Mouse (Mus musculus) MEL (cell line): ENCODE measurements around the gene Upk2. TPM values are rescaled to one million over a fixed set of nuclear protein-coding genes. Genes with fewer than 3 reads are reported as not detected.

Source experiments
- DNase-seq: peaks from one replicate; pipeline ENCODE4 v3.0.0; 2011; ENCODE audit warnings: low read depth, low spot score
- H3K27ac ChIP-seq: 2 replicates; pipeline ENCODE4 v1.5.1; 2012; ENCODE audit warnings: low read depth, mild to moderate bottlenecking, control low read depth, low read length, moderate library complexity; ENCODE audit not compliant: control insufficient read depth
- H3K27me3 ChIP-seq, 2 experiments: fragments of 150-350 bp in 1 of 2; sonication (generic) in 1 of 2; 2 replicates each; pipeline ENCODE4 v1.6.1; 2012; ENCODE audit warnings: low read length in 2 of 2, mild to moderate bottlenecking in 2 of 2, improper control_type of control experiment in 1 of 2, moderate library complexity in 1 of 2; ENCODE audit not compliant: insufficient read depth in 2 of 2, control insufficient read depth in 1 of 2
- H3K36me3 ChIP-seq, 2 experiments: 2 replicates each; pipeline ENCODE4 v1.6.1; 2012 to 2014; ENCODE audit warnings: low read length in 2 of 2, improper control_type of control experiment in 1 of 2, inconsistent platforms in 1 of 2, mild to moderate bottlenecking in 1 of 2; ENCODE audit not compliant: insufficient read depth in 2 of 2, control insufficient read depth in 1 of 2
- H3K4me1 ChIP-seq, 2 experiments: fragments of 150-350 bp in 1 of 2; sonication (generic) in 1 of 2; 2 replicates each; pipeline ENCODE4 v1.6.1; 2012; ENCODE audit warnings: low read length in 2 of 2, improper control_type of control experiment in 1 of 2, mild to moderate bottlenecking in 1 of 2; ENCODE audit not compliant: insufficient read depth in 2 of 2, control insufficient read depth in 1 of 2
- H3K4me3 ChIP-seq, 2 experiments: fragments of 150-350 bp in 1 of 2; sonication (generic) in 1 of 2; 2 replicates each; pipeline ENCODE4 v1.5.1; 2012; ENCODE audit warnings: low read depth in 2 of 2, low read length in 2 of 2, mild to moderate bottlenecking in 2 of 2, moderate library complexity in 2 of 2, control low read depth in 1 of 2, improper control_type of control experiment in 1 of 2; ENCODE audit not compliant: control insufficient read depth in 1 of 2, insufficient read depth in 1 of 2
- H3K79me2 ChIP-seq: 2 replicates; pipeline ENCODE4 v1.6.1; 2012; ENCODE audit warnings: mild to moderate bottlenecking, low read length, moderate library complexity; ENCODE audit not compliant: control insufficient read depth, poor library complexity, insufficient read depth
- H3K9ac ChIP-seq: 2 replicates; pipeline ENCODE4 v1.6.1; 2012; ENCODE audit warnings: low read depth, mild to moderate bottlenecking, control low read depth, low read length, moderate library complexity; ENCODE audit not compliant: control insufficient read depth, poor library complexity, severe bottlenecking
- H3K9me3 ChIP-seq: fragments of 150-350 bp; sonication (generic); replicated peaks from 2 replicates; pipeline ENCODE4 v1.6.1; 2012; ENCODE audit warnings: mild to moderate bottlenecking, low read length, improper control_type of control experiment, moderate library complexity; ENCODE audit not compliant: insufficient read depth
- BHLHE40 ChIP-seq: IDR thresholded peaks from 2 replicates; pipeline ENCODE4 v1.6.1; 2012; ENCODE audit warnings: low read depth, mild to moderate bottlenecking, inconsistent platforms, low read length, improper control_type of control experiment, borderline replicate concordance
- CHD1 ChIP-seq: IDR thresholded peaks from 2 replicates; pipeline ENCODE4 v1.6.1; 2012; ENCODE audit warnings: low read depth, mild to moderate bottlenecking, inconsistent platforms, low read length, improper control_type of control experiment
- ELF1 ChIP-seq: IDR thresholded peaks from 2 replicates; pipeline ENCODE4 v1.6.1; 2014; ENCODE audit warnings: low read depth, mild to moderate bottlenecking, inconsistent platforms, low read length, improper control_type of control experiment, moderate library complexity
- KAT2A ChIP-seq: conservative IDR thresholded peaks from 2 replicates; pipeline ENCODE4 v1.6.1; 2012; ENCODE audit warnings: low read depth, low read length, improper control_type of control experiment, inconsistent platforms
- NRF1 ChIP-seq: IDR thresholded peaks from 2 replicates; pipeline ENCODE4 v1.6.1; 2014; ENCODE audit warnings: low read depth, mild to moderate bottlenecking, inconsistent platforms, low read length, improper control_type of control experiment, moderate library complexity; ENCODE audit not compliant: poor library complexity, insufficient read depth, severe bottlenecking
- POLR2A ChIP-seq, 2 experiments: IDR thresholded peaks; 2 replicates each; pipeline ENCODE4 v1.6.1; 2011 to 2012; ENCODE audit warnings: low read length in 2 of 2, mild to moderate bottlenecking in 2 of 2, control low read depth in 1 of 2, improper control_type of control experiment in 1 of 2, low read depth in 1 of 2, moderate library complexity in 1 of 2; ENCODE audit not compliant: control insufficient read depth in 1 of 2, insufficient read depth in 1 of 2, poor library complexity in 1 of 2
- POLR2AphosphoS2 ChIP-seq: IDR thresholded peaks from 2 replicates; pipeline ENCODE4 v1.6.1; 2011; ENCODE audit warnings: low read length, improper control_type of control experiment
- POLR2AphosphoS5 ChIP-seq: IDR thresholded peaks from 2 replicates; pipeline ENCODE4 v1.6.1; 2012; ENCODE audit warnings: low read depth, borderline replicate concordance, mild to moderate bottlenecking, inconsistent platforms, low read length, moderate library complexity, mixed read lengths
- ZC3H11A ChIP-seq: IDR thresholded peaks from 2 replicates; pipeline ENCODE4 v1.6.1; 2012; ENCODE audit warnings: low read depth, mild to moderate bottlenecking, inconsistent platforms, low read length, improper control_type of control experiment
- ZMIZ1 ChIP-seq: IDR thresholded peaks from 2 replicates; pipeline ENCODE4 v1.6.1; 2012; ENCODE audit warnings: low read depth, mild to moderate bottlenecking, inconsistent platforms, low read length, improper control_type of control experiment, moderate library complexity
- polyA plus RNA-seq, 2 experiments: library from polyadenylated mRNA; stranded (reverse) in 1 of 2; unstranded in 1 of 2; fragments of >175 nt in 1 of 2; fragments of >200 nt in 1 of 2; gene quantifications; 2 replicates each; pipeline versions ENCODE4 v1.2.1 to v1.2.4; 2012; ENCODE audit warnings: low replicate concordance in 2 of 2, low read depth in 1 of 2; ENCODE audit not compliant: insufficient read length in 2 of 2, insufficient read depth in 1 of 2, missing spikeins in 1 of 2
- total RNA-seq: library from RNA; depleted of rRNA; stranded (reverse); fragments of 300-350 nt; gene quantifications from 2 replicates; pipeline ENCODE4 v1.2.3, GENCODE M21; 2012

The Upk2 gene
- total and polyA plus RNA-seq, 3 experiments, result not detected

GRCm38 (mm10) chr9:44412306-44412705, 42.5 kb downstream of the Upk2 start (continued):
- TF ChIP-seq ZC3H11A, result no peak

- H3K4me1 ChIP-seq, result peaks cover 0 to 35% of the 10 kb centered on the region in 2 experiments; a peak in 2 of 4 replicates
- no peaks in the 10 kb centered on the region for H3K27me3 ChIP-seq
- DNase-seq, result peak; percentile 60
- peaks cover 6 to 44% of the 10 kb centered on the region in 2 experiments; a peak in 3 of 4 replicates for H3K36me3 ChIP-seq
- peak overlapping the region; percentile 72 for H3K27ac ChIP-seq
- peaks cover 24% of the 10 kb centered on the region for H3K79me2 ChIP-seq
- no peak overlapping the region for H3K9ac ChIP-seq
- no peaks in the 10 kb centered on the region for H3K9me3 ChIP-seq
- TF ChIP-seq CHD1 (0 out of 2 replicates have a peak, but pooled peaks have one; percentile 50), ZMIZ1 (peak; percentile 73), BHLHE40 (no peak), POLR2AphosphoS2 (peak; percentile 66)
- no peak overlapping the region for H3K4me3 ChIP-seq
These were observed 43.1 kb downstream of the Upk2 start for GRCm38 (mm10) chr9:44411601-44412130.

- Histone ChIP-seq H3K4me1 (peaks cover 0 to 35% of the 10 kb centered on the region in 2 experiments; a peak in 2 of 4 replicates), H3K27me3 (no peaks in the 10 kb centered on the region), H3K27ac (peak overlapping the region; percentile 8), H3K4me3 (no peak overlapping the region), H3K9ac (no peak overlapping the region; the same call in 1 of the 2 replicates), H3K79me2 (peaks cover 26% of the 10 kb centered on the region), H3K9me3 (no peaks in the 10 kb centered on the region), H3K36me3 (peaks cover 6 to 41% of the 10 kb centered on the region in 2 experiments; a peak in 3 of 4 replicates)
- DNase-seq, result peak; percentile 51
- TF ChIP-seq POLR2A (IDR thresholded peaks at IDR 0.05; ENCODE audit: control insufficient read depth in 1 of 2, insufficient read depth in 1 of 2, low read depth in 1 of 2, low read length in 2 of 2, poor library complexity in 1 of 2) (peak in 1 of 2 experiments; percentile 66; a peak in 2 of 4 replicates), POLR2AphosphoS5 (peak; percentile 60; the same call in 1 of the 2 replicates), ELF1 (no peak), NRF1 (no peak), KAT2A (no peak), POLR2AphosphoS2 (peak; percentile 57; the same call in 1 of the 2 replicates), BHLHE40 (no peak), ZMIZ1 (peak; percentile 40)
These were observed 44.0 kb downstream of the Upk2 start for GRCm38 (mm10) chr9:44410647-44411336.
